14 mouse cellular contexts compared by ENCODE assay signal in the genomic region with DNA sequence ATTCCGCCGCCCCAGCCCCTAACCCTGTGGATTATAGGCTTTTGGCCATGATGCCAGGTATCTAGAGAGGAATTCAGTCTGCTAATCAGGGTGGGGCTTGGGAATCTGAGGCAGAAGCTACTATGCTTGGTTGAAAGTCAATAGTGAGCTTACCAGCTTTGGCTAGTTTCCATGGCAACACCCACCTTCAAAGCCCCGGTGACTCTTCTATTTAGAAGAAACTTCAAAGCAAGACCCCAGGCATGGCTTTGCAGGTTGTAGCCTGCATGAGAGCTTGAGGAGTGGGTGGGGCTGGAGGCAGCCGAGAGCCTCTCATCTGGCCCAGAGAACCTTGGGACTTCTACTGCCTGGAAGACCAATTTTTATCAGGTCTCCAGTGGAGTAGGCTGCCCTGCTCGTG. TPM values are rescaled to one million over a fixed set of nuclear protein-coding genes. Genes with fewer than 3 reads are reported as not detected.
DNase-seq lines count a peak whose midpoint lies in the region; ATAC-seq lines count a peak whose summit lies in the region.
"Had no signal": no experiment of that assay in that cellular context is flagged by ENCODE, and none has a peak within 500 bp of the region (broad histone marks: within the 10 kb centered on the region; RNA-seq: fewer than 3 reads in every experiment).

No protein-coding gene starts in this region.

- H3K27me3 ChIP-seq in embryonic facial prominence, embryonic 13.5 days: peaks cover 4% of the 10 kb centered on the region; the same call in 1 of the 2 replicates
- H3K27me3 ChIP-seq in midbrain, embryonic 10.5 days (ENCODE audit: low read depth, poor library complexity, severe bottlenecking): no peaks in the 10 kb centered on the region
- H3K27me3 ChIP-seq: heart, embryonic 12.5 days; liver, embryonic 15.5 days; Patski had no signal

- H3K36me3 ChIP-seq in embryonic facial prominence, embryonic 13.5 days: no peaks in the 10 kb centered on the region
- no peaks in the 10 kb centered on the region for H3K36me3 ChIP-seq in midbrain, embryonic 10.5 days
- H3K36me3 ChIP-seq: heart, embryonic 12.5 days; liver, embryonic 15.5 days had no signal

- H3K4me3 ChIP-seq in embryonic facial prominence, embryonic 13.5 days: no peak overlapping the region
- H3K4me3 ChIP-seq in midbrain, embryonic 10.5 days: no peak overlapping the region
- H3K4me3 ChIP-seq: gastrocnemius, adult 2 months; heart, embryonic 12.5 days; liver, embryonic 15.5 days had no signal

- no peaks in the 10 kb centered on the region for H3K9me3 ChIP-seq in embryonic facial prominence, embryonic 13.5 days
- no peaks in the 10 kb centered on the region for H3K9me3 ChIP-seq in midbrain, embryonic 10.5 days (replicated peaks)
- H3K9me3 ChIP-seq: heart, embryonic 12.5 days; liver, embryonic 15.5 days had no signal

- peak; percentile 30 for DNase-seq in embryo, embryonic 10 days (ENCODE audit: low spot score)
- no peak for DNase-seq in embryo, embryonic 9.5 days (ENCODE audit: extremely low spot score)
- DNase-seq in ES-CJ7 (ENCODE audit: low read depth, low spot score) (peak; percentile 75), liver (no peak)
- DNase-seq in midbrain, embryonic 10.5 days (ENCODE audit: low spot score): no peak
- DNase-seq in kidney, postnatal 14 days: no peak
- DNase-seq in urinary bladder, postnatal 25 days (ENCODE audit: low spot score): no peak
- DNase-seq: gastrocnemius, adult 2 months; kidney, adult 18-20 months; layer of hippocampus, postnatal 36 days had no signal

- peak overlapping the region; percentile 73 for H3K27ac ChIP-seq in embryonic facial prominence, embryonic 13.5 days
- peak overlapping the region; percentile 55 for H3K27ac ChIP-seq in midbrain, embryonic 10.5 days (replicated peaks)
- H3K27ac ChIP-seq: gastrocnemius, adult 2 months; liver, embryonic 15.5 days had no signal

- no peak overlapping the region for H3K4me2 ChIP-seq in embryonic facial prominence, embryonic 13.5 days
- H3K4me2 ChIP-seq: liver, embryonic 15.5 days had no signal

- no peak overlapping the region for H3K9ac ChIP-seq in embryonic facial prominence, embryonic 13.5 days
- H3K9ac ChIP-seq: liver, embryonic 15.5 days had no signal

- peak; percentile 63; the same call in 1 of the 2 replicates for ATAC-seq in embryonic facial prominence, embryonic 13.5 days (ENCODE audit: insufficient number of reproducible peaks, insufficient read depth, low FRiP score, low TSS enrichment, low read depth)
- ATAC-seq: Patski had no signal

- peaks cover 29% of the 10 kb centered on the region for H3K4me1 ChIP-seq in embryonic facial prominence, embryonic 13.5 days
- peaks cover 34% of the 10 kb centered on the region for H3K4me1 ChIP-seq in midbrain, embryonic 10.5 days
- H3K4me1 ChIP-seq: liver, embryonic 15.5 days had no signal

- WGBS in embryonic facial prominence, embryonic 13.5 days: 28% methylated on average over 5 of the region's 5 CpGs
- 32% methylated on average over 5 of the region's 5 CpGs for WGBS in midbrain, embryonic 10.5 days

RNA-seq across cellular contexts. Expression of a gene that starts 15.2 kb away (rescaled TPM):
- polyA plus RNA-seq in embryonic facial prominence, embryonic 13.5 days (2015; fragmentation: Nextera tagmentation; extraction: Ambion mirVana): 0.41 and 0.42 TPM in 2 replicates
- not detected in 2 replicates for polyA plus RNA-seq in midbrain, embryonic 10.5 days (2016; fragmentation: Nextera tagmentation; extraction: Ambion mirVana)
- polyA plus RNA-seq: liver, embryonic 15.5 days; Patski had no signal

RNA-seq across cellular contexts. Expression of a gene that starts 35.1 kb away (rescaled TPM):
- polyA plus RNA-seq in embryonic facial prominence, embryonic 13.5 days (2015; fragmentation: Nextera tagmentation; extraction: Ambion mirVana): 36.4 and 36.8 TPM in 2 replicates
- polyA plus RNA-seq in midbrain, embryonic 10.5 days (2016; fragmentation: Nextera tagmentation; extraction: Ambion mirVana): 33.8 and 36.0 TPM in 2 replicates

RNA-seq across cellular contexts. Expression of a gene that starts 45.8 kb away (rescaled TPM):
- not detected in 2 replicates for polyA plus RNA-seq in embryonic facial prominence, embryonic 13.5 days (2015; fragmentation: Nextera tagmentation; extraction: Ambion mirVana)
- not detected in 2 replicates for polyA plus RNA-seq in midbrain, embryonic 10.5 days (2016; fragmentation: Nextera tagmentation; extraction: Ambion mirVana)
- polyA plus RNA-seq: heart, embryonic 12.5 days; liver, embryonic 15.5 days had no signal

Comparison
In these comparisons a context has a peak if more than half of its experiments do, and no peak if none do; other contexts are left out.
1. DNase-seq: peak in embryo, embryonic 10 days (single experiment) and ES-CJ7 (single experiment); none in embryo, embryonic 9.5 days (single experiment), midbrain, embryonic 10.5 days (single experiment), liver (single experiment), kidney, postnatal 14 days (single experiment) and urinary bladder, postnatal 25 days (single experiment).